Comparison of ENCODE assay signal across 8 mouse cellular contexts in the genomic region with DNA sequence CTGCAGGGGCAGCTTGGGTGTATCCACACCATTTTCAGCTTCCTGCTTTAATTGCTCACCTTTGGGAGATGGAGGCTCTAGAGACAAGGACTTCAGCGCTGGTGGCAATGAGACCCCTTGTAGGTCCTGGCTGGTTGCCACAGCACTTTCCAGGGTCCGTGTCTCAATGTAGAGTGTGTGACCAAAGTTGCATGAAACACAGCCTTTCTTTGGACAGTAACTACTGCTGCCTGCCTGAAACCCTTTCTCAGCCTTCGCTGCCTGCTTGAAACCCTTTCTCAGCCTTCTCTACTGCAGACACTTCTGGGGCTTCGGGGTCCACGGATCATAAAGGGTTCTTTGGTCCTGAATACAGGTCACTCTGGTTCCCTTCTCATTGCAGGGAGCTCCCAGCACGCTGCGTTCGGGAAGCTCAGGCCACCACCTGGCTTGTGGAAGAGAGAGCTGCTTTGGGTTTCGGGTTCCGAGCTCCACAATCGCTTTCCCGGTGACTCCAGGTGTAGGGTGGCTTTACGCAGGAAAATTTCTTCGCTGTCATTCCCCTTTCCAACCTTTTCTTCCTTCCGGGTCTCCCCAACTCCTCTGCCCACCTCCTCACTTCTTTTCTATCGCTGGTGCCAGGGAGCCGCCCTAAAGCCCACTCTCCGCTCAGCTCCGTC. TPM values are rescaled to one million over a fixed set of nuclear protein-coding genes. Genes with fewer than 3 reads are reported as not detected.
DNase-seq lines count a peak whose midpoint lies in the region; ATAC-seq and TF ChIP-seq lines count a peak whose summit lies in the region.

No protein-coding gene starts in this region.

- no peaks in the 10 kb centered on the region for H3K36me3 ChIP-seq in heart, embryonic 10.5 days
- no peaks in the 10 kb centered on the region for H3K36me3 ChIP-seq in thymus, adult 2 months (ENCODE audit: control insufficient read depth, insufficient read depth, low read length)
- H3K36me3 ChIP-seq in forebrain, embryonic 12.5 days (replicated peaks), result no peaks in the 10 kb centered on the region
- peaks cover 7% of the 10 kb centered on the region for H3K36me3 ChIP-seq in limb, embryonic 10.5 days
- no peaks in the 10 kb centered on the region for H3K36me3 ChIP-seq in midbrain, embryonic 14.5 days (ENCODE audit: control insufficient read depth, insufficient read depth, low read length)

- H3K27me3 ChIP-seq in heart, embryonic 10.5 days (ENCODE audit: insufficient read depth, poor library complexity, severe bottlenecking), result no peaks in the 10 kb centered on the region
- no peaks in the 10 kb centered on the region for H3K27me3 ChIP-seq in thymus, adult 2 months (ENCODE audit: control insufficient read depth, insufficient read depth, low read length)
- H3K27me3 ChIP-seq in forebrain, embryonic 12.5 days, result no peaks in the 10 kb centered on the region
- H3K27me3 ChIP-seq in limb, embryonic 10.5 days (ENCODE audit: low read depth, poor library complexity, severe bottlenecking), result no peaks in the 10 kb centered on the region
- H3K27me3 ChIP-seq in midbrain, embryonic 14.5 days (ENCODE audit: control insufficient read depth, insufficient read depth, low read length), result no peaks in the 10 kb centered on the region

- peak; percentile 76 for DNase-seq in heart, embryonic 10.5 days (ENCODE audit: low spot score)
- DNase-seq in heart, adult 18-20 months, result no peak
- DNase-seq in thymus, adult 2 months, result no peak
- no peak for DNase-seq in thymus, postnatal 4 days
- DNase-seq in limb, embryonic 10.5 days (ENCODE audit: low spot score), result no peak
- DNase-seq in midbrain, embryonic 14.5 days, result no peak
- DNase-seq in spleen, postnatal 10 days (ENCODE audit: low spot score in 2 of 2), result no peak

- H3K27ac ChIP-seq in heart, embryonic 10.5 days, result peak overlapping the region; percentile 94
- no peak overlapping the region for H3K27ac ChIP-seq in thymus, adult 2 months (ENCODE audit: control insufficient read depth, insufficient read depth, low read length)
- H3K27ac ChIP-seq in forebrain, embryonic 12.5 days, result peak overlapping the region; percentile 95
- H3K27ac ChIP-seq in limb, embryonic 10.5 days, result peak overlapping the region; percentile 95
- peak overlapping the region; percentile 92 for H3K27ac ChIP-seq in midbrain, embryonic 14.5 days (replicated peaks; ENCODE audit: low read depth, low read length)

- no peak for TF ChIP-seq CTCF in thymus, adult 2 months (IDR thresholded peaks at IDR 0.05; ENCODE audit: borderline replicate concordance, control insufficient read depth, extremely low read depth, insufficient read depth, low read length, poor library complexity)

- TF ChIP-seq POLR2A in thymus, adult 2 months (IDR thresholded peaks at IDR 0.05; ENCODE audit: control insufficient read depth, extremely low read depth, insufficient read depth, low read length, poor library complexity), result no peak

- H3K4me1 ChIP-seq in heart, embryonic 10.5 days, result peaks cover 16% of the 10 kb centered on the region
- peaks cover 11% of the 10 kb centered on the region for H3K4me1 ChIP-seq in thymus, adult 2 months (replicated peaks; ENCODE audit: control insufficient read depth, insufficient read depth, low read length)
- peaks cover 17% of the 10 kb centered on the region for H3K4me1 ChIP-seq in forebrain, embryonic 12.5 days
- peaks cover 12% of the 10 kb centered on the region for H3K4me1 ChIP-seq in limb, embryonic 10.5 days
- H3K4me1 ChIP-seq in midbrain, embryonic 14.5 days (ENCODE audit: control insufficient read depth, insufficient read depth, low read length), result peaks cover 13% of the 10 kb centered on the region

- H3K9me3 ChIP-seq in heart, embryonic 10.5 days, result no peaks in the 10 kb centered on the region
- no peaks in the 10 kb centered on the region for H3K9me3 ChIP-seq in forebrain, embryonic 12.5 days
- H3K9me3 ChIP-seq in limb, embryonic 10.5 days (replicated peaks), result no peaks in the 10 kb centered on the region
- H3K9me3 ChIP-seq in midbrain, embryonic 14.5 days (ENCODE audit: control insufficient read depth, low read length), result no peaks in the 10 kb centered on the region

- peak overlapping the region; percentile 93 for H3K4me3 ChIP-seq in heart, embryonic 10.5 days
- H3K4me3 ChIP-seq in thymus, adult 2 months (ENCODE audit: control insufficient read depth, insufficient read depth, low read length), result peak overlapping the region; percentile 68
- peak overlapping the region; percentile 99 for H3K4me3 ChIP-seq in forebrain, embryonic 12.5 days (replicated peaks)
- peak overlapping the region; percentile 98 for H3K4me3 ChIP-seq in limb, embryonic 10.5 days
- peak overlapping the region; percentile 97 for H3K4me3 ChIP-seq in midbrain, embryonic 14.5 days (replicated peaks; ENCODE audit: low read depth, low read length)

- ATAC-seq in forebrain, embryonic 12.5 days (ENCODE audit: low FRiP score), result peak; percentile 22; the same call in 1 of the 2 replicates
- no peak for ATAC-seq in midbrain, embryonic 14.5 days (ENCODE audit: low FRiP score, low TSS enrichment)

- peak overlapping the region; percentile 65 for H3K9ac ChIP-seq in forebrain, embryonic 12.5 days
- H3K9ac ChIP-seq in midbrain, embryonic 14.5 days (replicated peaks; ENCODE audit: low read length), result peak overlapping the region; percentile 89

- 2% methylated on average over 19 of the region's 19 CpGs for WGBS in heart, embryonic 10.5 days
- WGBS in thymus, adult 2 months, result 2% methylated on average over 19 of the region's 19 CpGs
- WGBS in forebrain, embryonic 12.5 days, result 1% methylated on average over 19 of the region's 19 CpGs
- 2% methylated on average over 19 of the region's 19 CpGs for WGBS in limb, embryonic 10.5 days
- WGBS in midbrain, embryonic 14.5 days, result under 1% methylated on average over 19 of the region's 19 CpGs

- H3K4me2 ChIP-seq in forebrain, embryonic 12.5 days, result peak overlapping the region; percentile 87
- peak overlapping the region; percentile 94 for H3K4me2 ChIP-seq in midbrain, embryonic 14.5 days (ENCODE audit: low read length)

RNA-seq across cellular contexts. Expression of a gene that starts 0.6 kb away (rescaled TPM):
- 10.8 and 14.6 TPM in 2 replicates for polyA plus RNA-seq in heart, embryonic 10.5 days (2016; fragmentation: Nextera tagmentation; extraction: Ambion mirVana)
- total RNA-seq in heart, adult 18-20 months (2021), result 10 to 100 TPM; 11.7 to 13.3 TPM
- 26.0 and 28.3 TPM in 2 replicates for polyA plus RNA-seq in thymus, adult 2 months (2012; rRNA removed)
- 19.8 and 22.0 TPM in 2 replicates for polyA plus RNA-seq in forebrain, embryonic 12.5 days (2016; fragmentation: Nextera tagmentation; extraction: Ambion mirVana)
- polyA plus RNA-seq in limb, embryonic 10.5 days (2016; fragmentation: Nextera tagmentation; extraction: Ambion mirVana), result 15.1 and 17.1 TPM in 2 replicates
- 19.7 and 20.7 TPM in 2 replicates for polyA plus RNA-seq in midbrain, embryonic 14.5 days (2014; fragmentation: Nextera tagmentation; extraction: Ambion mirVana)
